8 mouse cellular contexts compared by ENCODE assay signal in genomic region chr14:33303348-33303819, GRCm38 (mm10).
A peak's percentile ranks its signal among the peaks of the same experiment; 100 is the strongest.
DNase-seq lines count a peak whose midpoint lies in the region; ATAC-seq and TF ChIP-seq lines count a peak whose summit lies in the region.

No protein-coding gene starts in this region.

- peak overlapping the region; percentile 51; the same call in 1 of the 2 replicates for H3K4me2 ChIP-seq in CH12.LX (ENCODE audit: insufficient read depth, low read depth, poor library complexity, severe bottlenecking)
- H3K4me2 ChIP-seq in embryonic facial prominence, embryonic 12.5 days (replicated peaks): no peak overlapping the region
- no peak overlapping the region for H3K4me2 ChIP-seq in heart, postnatal 0 days (ENCODE audit: low read depth, low read length)
- no peak overlapping the region for H3K4me2 ChIP-seq in liver, embryonic 12.5 days
- no peak overlapping the region for H3K4me2 ChIP-seq in neural tube, embryonic 11.5 days (ENCODE audit: low read depth)
- no peak overlapping the region for H3K4me2 ChIP-seq in stomach, embryonic 16.5 days (ENCODE audit: low read depth, low read length)

- in situ Hi-C loops in CH12.LX (cut with MboI; ENCODE audit: low pct_ligation_motif_present, low pct_unique_long_range_greater_than_20kb, low sequenced_read_pairs): loop anchor here (5.0 kb wide), 1 partner anchor 91 kb away; the partner anchor contains the start of gene Arhgap22

- no peaks in the 10 kb centered on the region for H3K36me3 ChIP-seq in CH12.LX (replicated peaks in 1 of 2; ENCODE audit: control insufficient read depth in 1 of 2, insufficient read depth in 1 of 2, low read length in 1 of 2)
- no peaks in the 10 kb centered on the region for H3K36me3 ChIP-seq in embryonic facial prominence, embryonic 12.5 days
- no peaks in the 10 kb centered on the region for H3K36me3 ChIP-seq in heart, postnatal 0 days (replicated peaks; ENCODE audit: control insufficient read depth, insufficient read depth, low read length)
- no peaks in the 10 kb centered on the region for H3K36me3 ChIP-seq in liver, embryonic 12.5 days
- no peaks in the 10 kb centered on the region for H3K36me3 ChIP-seq in neural tube, embryonic 11.5 days (ENCODE audit: control insufficient read depth, insufficient read depth, low read length)
- H3K36me3 ChIP-seq in stomach, embryonic 16.5 days (ENCODE audit: control insufficient read depth, insufficient read depth, low read length): no peaks in the 10 kb centered on the region

- H3K4me1 ChIP-seq in CH12.LX (ENCODE audit: control insufficient read depth in 1 of 2, insufficient read depth in 2 of 2): peaks cover 4 to 17% of the 10 kb centered on the region in 2 experiments; a peak in 3 of 4 replicates
- H3K4me1 ChIP-seq in embryonic facial prominence, embryonic 12.5 days: peaks cover 1% of the 10 kb centered on the region; the same call in 1 of the 2 replicates
- H3K4me1 ChIP-seq in heart, postnatal 0 days (ENCODE audit: control insufficient read depth, insufficient read depth): peaks cover 10% of the 10 kb centered on the region; the same call in 1 of the 2 replicates
- H3K4me1 ChIP-seq in liver, embryonic 12.5 days: no peaks in the 10 kb centered on the region
- no peaks in the 10 kb centered on the region for H3K4me1 ChIP-seq in neural tube, embryonic 11.5 days (ENCODE audit: control insufficient read depth, insufficient read depth, low read length)
- no peaks in the 10 kb centered on the region for H3K4me1 ChIP-seq in stomach, embryonic 16.5 days (ENCODE audit: control insufficient read depth, insufficient read depth, low read length)

- 18% methylated on average over 9 of the region's 9 CpGs for WGBS in embryonic facial prominence, embryonic 12.5 days
- WGBS in heart, postnatal 0 days: 22% methylated on average over 9 of the region's 9 CpGs
- WGBS in liver, embryonic 12.5 days (ENCODE audit: insufficient replicate concordance): 10% methylated on average over 9 of the region's 9 CpGs
- 28% methylated on average over 9 of the region's 9 CpGs for WGBS in neural tube, embryonic 11.5 days
- WGBS in stomach, embryonic 16.5 days: 25% methylated on average over 9 of the region's 9 CpGs

- dilution Hi-C loops in CH12.LX (cut with MboI; ENCODE audit: extremely low pct_ligation_motif_present, extremely low pct_unique_long_range_greater_than_20kb, low sequenced_read_pairs): no loop called here

- H3K9ac ChIP-seq in CH12.LX (ENCODE audit: insufficient read depth, low read depth): no peak overlapping the region
- H3K9ac ChIP-seq in embryonic facial prominence, embryonic 12.5 days: no peak overlapping the region
- H3K9ac ChIP-seq in heart, postnatal 0 days (replicated peaks; ENCODE audit: low read depth, low read length): no peak overlapping the region
- H3K9ac ChIP-seq in liver, embryonic 12.5 days: no peak overlapping the region
- no peak overlapping the region for H3K9ac ChIP-seq in neural tube, embryonic 11.5 days (ENCODE audit: low read length)
- H3K9ac ChIP-seq in stomach, embryonic 16.5 days (ENCODE audit: low read length): no peak overlapping the region

- peak; percentile 94 for DNase-seq in CH12.LX (ENCODE audit: extremely low read depth)
- peak; percentile 33 to 40 for DNase-seq in adrenal gland, postnatal 4 days (ENCODE audit: low spot score in 2 of 2)
- DNase-seq in heart, postnatal 0 days (ENCODE audit: low spot score): peak; percentile 70
- DNase-seq in kidney, postnatal 14 days: peak; percentile 83
- peak; percentile 80 for DNase-seq in neural tube, embryonic 11.5 days (ENCODE audit: low spot score)

- H3K9me3 ChIP-seq in CH12.LX (replicated peaks; ENCODE audit: low read length): no peaks in the 10 kb centered on the region
- no peaks in the 10 kb centered on the region for H3K9me3 ChIP-seq in embryonic facial prominence, embryonic 12.5 days
- H3K9me3 ChIP-seq in heart, postnatal 0 days (replicated peaks; ENCODE audit: control insufficient read depth, low read length): no peaks in the 10 kb centered on the region
- H3K9me3 ChIP-seq in liver, embryonic 12.5 days (replicated peaks): no peaks in the 10 kb centered on the region
- H3K9me3 ChIP-seq in neural tube, embryonic 11.5 days (ENCODE audit: control insufficient read depth, low read length): no peaks in the 10 kb centered on the region
- no peaks in the 10 kb centered on the region for H3K9me3 ChIP-seq in stomach, embryonic 16.5 days (replicated peaks; ENCODE audit: control insufficient read depth, low read length)

- no peak overlapping the region for H3K27ac ChIP-seq in CH12.LX (ENCODE audit: insufficient read depth, low read depth)
- H3K27ac ChIP-seq in embryonic facial prominence, embryonic 12.5 days: no peak overlapping the region
- H3K27ac ChIP-seq in heart, postnatal 0 days (ENCODE audit: low read depth): no peak overlapping the region
- no peak overlapping the region for H3K27ac ChIP-seq in liver, embryonic 12.5 days
- no peak overlapping the region for H3K27ac ChIP-seq in neural tube, embryonic 11.5 days (ENCODE audit: low read depth, low read length)
- no peak overlapping the region for H3K27ac ChIP-seq in stomach, embryonic 16.5 days (ENCODE audit: low read length)

- peak; percentile 80 to 99 for TF ChIP-seq CTCF in CH12.LX (conservative IDR thresholded peaks at IDR 0.05 in 1 of 2, IDR thresholded peaks at IDR 0.05 in 1 of 2; ENCODE audit: low read depth in 2 of 2, low read length in 2 of 2)
- peak; percentile 90 for TF ChIP-seq CTCF in heart, postnatal 0 days (IDR thresholded peaks at IDR 0.05; ENCODE audit: low read depth)

- H3K79me2 ChIP-seq in CH12.LX (replicated peaks; ENCODE audit: control insufficient read depth, extremely low read depth, insufficient read depth, poor library complexity, severe bottlenecking): no peaks in the 10 kb centered on the region

- no peak for TF ChIP-seq POLR2A in CH12.LX (IDR thresholded peaks at IDR 0.05; ENCODE audit: low read depth, low read length)

- peaks cover 7% of the 10 kb centered on the region for H3K27me3 ChIP-seq in CH12.LX (replicated peaks)
- H3K27me3 ChIP-seq in embryonic facial prominence, embryonic 12.5 days: no peaks in the 10 kb centered on the region
- no peaks in the 10 kb centered on the region for H3K27me3 ChIP-seq in heart, postnatal 0 days (ENCODE audit: control insufficient read depth, insufficient read depth, low read length)
- no peaks in the 10 kb centered on the region for H3K27me3 ChIP-seq in liver, embryonic 12.5 days (replicated peaks)
- H3K27me3 ChIP-seq in neural tube, embryonic 11.5 days (ENCODE audit: control insufficient read depth, insufficient read depth, low read length): no peaks in the 10 kb centered on the region
- no peaks in the 10 kb centered on the region for H3K27me3 ChIP-seq in stomach, embryonic 16.5 days (ENCODE audit: control insufficient read depth, insufficient read depth, low read length)

- TF ChIP-seq EP300 in CH12.LX (IDR thresholded peaks at IDR 0.05; ENCODE audit: low read length): no peak
- TF ChIP-seq EP300 in heart, postnatal 0 days (IDR thresholded peaks at IDR 0.05; ENCODE audit: low read depth): no peak

- no peak overlapping the region for H3K4me3 ChIP-seq in CH12.LX (replicated peaks in 1 of 3; ENCODE audit: low read depth in 2 of 3, low read length in 2 of 3, poor library complexity in 1 of 3)
- H3K4me3 ChIP-seq in embryonic facial prominence, embryonic 12.5 days: no peak overlapping the region
- H3K4me3 ChIP-seq in heart, postnatal 0 days (ENCODE audit: low read depth, low read length): no peak overlapping the region
- no peak overlapping the region for H3K4me3 ChIP-seq in liver, embryonic 12.5 days
- H3K4me3 ChIP-seq in neural tube, embryonic 11.5 days (ENCODE audit: low read depth, low read length): no peak overlapping the region
- no peak overlapping the region for H3K4me3 ChIP-seq in stomach, embryonic 16.5 days (replicated peaks; ENCODE audit: low read length)

- peak; percentile 100 for TF ChIP-seq RAD21 in CH12.LX (IDR thresholded peaks at IDR 0.05; ENCODE audit: low read depth, low read length)

- peak; percentile 24; the same call in 1 of the 2 replicates for ATAC-seq in embryonic facial prominence, embryonic 12.5 days (ENCODE audit: insufficient number of reproducible peaks, insufficient read depth, low FRiP score, low TSS enrichment)
- peak; percentile 63 for ATAC-seq in heart, postnatal 0 days (ENCODE audit: insufficient read depth, low read depth)
- ATAC-seq in liver, embryonic 12.5 days: 0 out of 2 replicates have a peak, but pooled peaks have one; percentile 42
- ATAC-seq in neural tube, embryonic 11.5 days (ENCODE audit: insufficient read depth, low FRiP score, low TSS enrichment): 0 out of 2 replicates have a peak, but pooled peaks have one; percentile 23
- ATAC-seq in stomach, embryonic 16.5 days (ENCODE audit: insufficient read depth, low FRiP score): peak; percentile 56; the same call in 1 of the 2 replicates

TF ChIP-seq in CH12.LX, 34 proteins besides CTCF, POLR2A, EP300 and RAD21 (continues in another document):
- no peak for TF ChIP-seq MAZ (IDR thresholded peaks at IDR 0.05; ENCODE audit: low read depth, low read length)
- peak; percentile 99 for TF ChIP-seq SMC3 (IDR thresholded peaks at IDR 0.05; ENCODE audit: low read depth, low read length)
- TF ChIP-seq ZMIZ1 (IDR thresholded peaks at IDR 0.05; ENCODE audit: low read depth, low read length): no peak
- TF ChIP-seq CHD1 (IDR thresholded peaks at IDR 0.05; ENCODE audit: low read depth, low read length): no peak
- peak; percentile 22; the same call in 1 of the 2 replicates for TF ChIP-seq IRF4 (IDR thresholded peaks at IDR 0.05; ENCODE audit: low read depth, low read length)
- TF ChIP-seq ETS1 (conservative IDR thresholded peaks at IDR 0.05; ENCODE audit: low read depth, low read length): no peak
- 0 out of 2 replicates have a peak, but pooled peaks have one; percentile 32 for TF ChIP-seq MEF2A (IDR thresholded peaks at IDR 0.05; ENCODE audit: borderline replicate concordance, low read depth, low read length)
- no peak for TF ChIP-seq ZNF384 (IDR thresholded peaks at IDR 0.05; ENCODE audit: low read depth, low read length)
- no peak for TF ChIP-seq TCF12 (IDR thresholded peaks at IDR 0.05; ENCODE audit: low read depth, low read length)
- no peak; the same call in 1 of the 2 replicates for TF ChIP-seq MXI1 (IDR thresholded peaks at IDR 0.05; ENCODE audit: low read depth, low read length)
- TF ChIP-seq RCOR1 (conservative IDR thresholded peaks at IDR 0.05; ENCODE audit: low read depth, low read length): no peak
- TF ChIP-seq NELFE (IDR thresholded peaks at IDR 0.05; ENCODE audit: low read depth, low read length): peak; percentile 55; the same call in 1 of the 2 replicates
- TF ChIP-seq BHLHE40 (IDR thresholded peaks at IDR 0.05; ENCODE audit: low read depth, low read length): 0 out of 2 replicates have a peak, but pooled peaks have one; percentile 37
- TF ChIP-seq USF2 (conservative IDR thresholded peaks at IDR 0.05; ENCODE audit: low read depth, low read length): no peak
- peak; percentile 90 for TF ChIP-seq ZC3H11A (IDR thresholded peaks at IDR 0.05; ENCODE audit: low read depth, low read length)
- TF ChIP-seq USF1 (IDR thresholded peaks at IDR 0.05; ENCODE audit: low read depth, low read length): no peak
- TF ChIP-seq KAT2A (IDR thresholded peaks at IDR 0.05; ENCODE audit: insufficient replicate concordance, low read length): no peak
- TF ChIP-seq TBP (conservative IDR thresholded peaks at IDR 0.05; ENCODE audit: low read depth, low read length): no peak

Comparison
In these comparisons a context has a peak if more than half of its experiments do, and no peak if none do; other contexts are left out.
1. DNase-seq: peak in every context shown above with its lines; median percentile 94 in CH12.LX; 83 in kidney, postnatal 14 days; 80 in neural tube, embryonic 11.5 days; 70 in heart, postnatal 0 days; 36 in adrenal gland, postnatal 4 days.